Mouse (Mus musculus) T-helper 17 cell (primary cell): ENCODE data around the gene Rfx6.

ENCODE experiments used
- in situ Hi-C, 2 experiments: fragments of 300-600 bp; cut with MboI, MseI; formaldehyde crosslinking; loops; 1 replicate in 1 of 2; 2 replicates in 1 of 2; pipeline ENCODE4 v1.15.1; 2025; ENCODE audit warnings: high pct_unique_total_duplicates in 2 of 2

Gene Rfx6

DNA sequence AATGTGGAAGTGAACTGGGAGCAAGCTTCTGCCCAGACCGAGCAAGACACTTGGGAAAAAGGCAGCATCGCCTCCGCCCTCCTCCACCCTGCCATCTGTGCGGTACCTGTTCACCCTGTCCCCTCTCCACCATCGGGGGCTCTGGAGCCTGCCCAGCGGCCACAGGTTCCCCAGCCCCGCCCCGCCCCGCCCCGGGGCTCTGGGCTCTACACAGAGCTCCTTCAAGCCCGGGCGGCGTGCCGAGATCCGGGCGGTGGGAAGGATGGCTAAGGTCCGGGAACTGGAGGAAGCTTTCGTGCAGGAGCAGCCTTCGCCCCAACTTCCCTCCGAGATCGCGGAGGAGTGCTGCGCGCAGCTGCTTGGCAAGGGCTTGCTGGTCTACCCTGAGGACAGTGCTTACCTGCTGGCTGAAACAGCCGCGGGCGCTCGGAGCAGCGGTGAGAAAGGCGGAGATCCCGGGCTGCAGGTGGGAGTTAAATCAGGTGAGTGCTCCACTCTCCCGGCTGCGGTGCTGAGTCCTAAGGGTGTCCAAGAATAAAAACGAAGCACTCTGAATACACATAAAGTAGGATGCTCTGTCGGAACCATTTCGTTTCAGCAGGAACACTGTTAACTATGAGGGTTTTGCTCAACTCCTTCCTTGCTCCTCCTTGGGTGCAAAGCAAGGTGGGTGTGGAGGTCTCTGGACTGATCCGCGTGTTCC, at the start of gene Rfx6:
Gene Rfx6, plus strand, starts transcription at position 209 of the 703 bp plus-strand sequence.
- in situ Hi-C loops: no loop called here

- in situ Hi-C loops: no loop called here
These were observed 46.0 kb upstream of the Rfx6 start, which contains the start of gene Gprc6a for GRCm38 (mm10) chr10:51631411-51632136. Gene Gprc6a (minus strand): TSS chr10:51631461.

- in situ Hi-C loops: no loop called here
These were observed 27.9 kb upstream of the Rfx6 start for GRCm38 (mm10) chr10:51649506-51650221.

DNA sequence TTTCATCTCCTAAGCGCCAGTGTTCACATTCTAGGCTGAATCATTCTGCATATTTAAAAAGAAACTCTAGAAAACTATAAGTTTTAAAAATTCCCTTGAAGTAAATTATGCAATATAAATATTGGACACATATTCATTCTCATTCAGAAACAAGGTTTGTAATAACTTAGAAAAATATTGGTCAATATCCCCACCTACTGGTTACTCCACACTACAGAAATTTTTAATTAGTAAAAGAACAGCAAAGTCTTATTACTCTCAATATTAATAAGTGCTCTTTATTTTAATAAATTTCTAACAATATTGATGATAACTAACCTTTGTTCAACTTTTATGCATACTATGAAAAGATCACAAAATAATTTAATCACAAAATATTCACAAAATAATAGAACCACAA, 20.2 kb upstream of the Rfx6 start:
- in situ Hi-C loops: no loop called here

DNA sequence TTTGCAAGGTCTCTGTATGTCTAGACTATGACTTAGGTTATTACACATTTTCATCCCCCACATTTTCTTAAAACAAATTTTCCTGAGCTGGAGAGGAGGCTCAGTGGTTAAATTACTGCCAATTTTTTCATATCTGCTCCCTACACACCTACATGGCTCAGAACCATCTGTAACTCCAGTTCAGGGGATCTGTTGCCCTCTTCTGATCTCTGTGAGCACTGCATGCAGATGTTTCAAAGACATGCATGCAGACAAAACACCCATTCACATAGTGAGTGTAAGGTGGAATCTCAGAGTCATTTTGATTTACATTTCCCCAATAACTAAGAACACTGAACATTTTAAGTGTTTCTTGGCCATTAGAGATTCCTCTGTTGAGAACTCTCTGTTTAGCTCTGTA, 8.2 kb upstream of the Rfx6 start:
- in situ Hi-C loops: no loop called here

GRCm38 (mm10) chr10:51671583-51671982, 6.0 kb upstream of the Rfx6 start:
- in situ Hi-C loops: no loop called here

DNA sequence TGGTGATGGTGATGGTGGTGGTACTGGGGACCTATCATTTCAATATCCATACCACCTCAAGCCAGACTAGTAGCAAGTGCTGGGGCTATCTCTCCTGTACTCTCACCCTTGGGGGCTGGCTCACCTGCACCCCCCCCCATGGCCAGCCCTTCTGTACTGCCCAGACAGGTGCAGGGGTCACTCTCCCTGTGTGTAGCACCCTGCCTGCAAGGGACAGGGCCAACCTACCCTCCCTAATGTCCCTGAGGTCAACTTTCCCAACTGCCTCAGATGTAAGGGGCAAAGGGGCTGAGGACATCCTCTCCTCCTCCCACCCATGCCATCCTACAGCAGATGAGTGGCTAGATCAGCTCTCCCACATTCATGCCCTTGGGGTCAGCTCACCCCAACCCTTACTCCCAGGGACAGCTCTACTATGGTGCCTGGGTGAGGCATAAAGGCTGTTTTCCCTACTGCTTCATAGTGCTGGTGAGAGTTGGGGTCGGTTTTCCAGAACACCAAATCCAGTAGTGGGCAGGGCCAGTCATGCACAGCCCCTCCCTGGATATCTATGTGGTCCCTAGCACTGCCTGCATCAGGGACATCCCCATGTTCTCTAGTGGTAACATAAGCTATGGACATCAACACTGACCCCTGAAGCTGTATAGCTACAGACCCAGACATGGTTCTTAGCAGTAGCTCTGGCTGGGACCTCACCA, 5.3 kb upstream of the Rfx6 start:
- in situ Hi-C loops: no loop called here

DNA sequence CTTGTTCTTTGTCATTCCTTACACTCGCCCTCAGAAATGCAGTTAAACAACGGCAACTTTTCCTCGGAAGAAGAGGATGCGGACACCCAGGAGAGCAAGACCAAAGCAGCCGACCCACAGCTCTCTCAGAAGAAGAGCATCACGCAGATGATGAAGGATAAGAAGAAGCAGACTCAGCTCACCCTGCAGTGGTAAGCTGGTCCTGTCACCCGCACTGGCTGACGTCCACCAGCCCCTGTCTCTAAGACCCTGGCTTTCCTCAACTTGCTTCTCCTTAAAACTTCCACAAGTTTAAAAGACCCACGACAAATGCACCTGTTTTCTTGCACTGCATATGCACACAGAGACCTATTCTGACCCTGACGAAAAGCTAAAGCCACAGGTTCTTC, 689 bp downstream of the Rfx6 start:
- in situ Hi-C loops: no loop called here

DNA sequence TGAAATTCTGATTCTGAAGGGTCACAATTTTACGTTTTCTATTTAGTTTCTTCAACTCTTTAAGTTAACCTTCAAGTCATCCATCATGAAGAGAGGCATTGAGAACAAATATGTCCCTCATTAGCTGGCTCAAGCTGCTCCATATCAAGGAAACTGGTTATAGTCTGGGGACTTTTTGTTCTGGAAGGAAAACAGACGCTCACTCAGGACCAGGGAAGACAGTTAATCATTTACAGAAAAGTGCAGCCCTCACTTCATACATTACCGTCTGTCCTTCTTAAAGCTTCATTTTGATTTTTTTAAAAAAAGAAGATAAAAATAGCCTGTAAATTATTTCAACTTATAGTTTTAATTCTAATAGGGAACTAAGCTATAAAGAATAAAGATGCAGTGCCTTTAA, 43.3 kb downstream of the Rfx6 start:
- in situ Hi-C loops: no loop called here

- in situ Hi-C loops: no loop called here
These were observed 83.9 kb downstream of the Rfx6 start for GRCm38 (mm10) chr10:51761436-51761835.

GRCm38 (mm10) chr10:51763241-51763640, 85.7 kb downstream of the Rfx6 start:
- in situ Hi-C loops: no loop called here

DNA sequence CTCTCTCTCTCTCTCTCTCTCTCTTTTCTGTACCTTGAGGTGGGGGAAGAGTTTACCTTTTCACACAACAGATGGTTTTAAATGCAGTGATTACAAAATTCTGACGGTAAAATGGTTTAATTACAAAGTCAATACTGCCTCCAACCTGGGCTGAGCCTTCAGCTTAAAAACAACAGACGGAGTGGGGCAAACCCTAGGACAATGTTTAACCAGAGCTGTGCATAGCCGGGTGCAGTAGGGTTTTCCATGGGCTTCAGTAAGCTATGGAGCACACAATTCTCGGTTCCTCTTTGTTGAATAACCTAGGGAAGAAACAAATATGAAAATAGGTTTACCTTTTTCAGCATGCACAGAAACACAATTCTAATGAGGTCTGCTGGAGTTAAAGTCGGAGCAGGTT, 90.9 kb downstream of the Rfx6 start:
- in situ Hi-C loops: no loop called here

DNA sequence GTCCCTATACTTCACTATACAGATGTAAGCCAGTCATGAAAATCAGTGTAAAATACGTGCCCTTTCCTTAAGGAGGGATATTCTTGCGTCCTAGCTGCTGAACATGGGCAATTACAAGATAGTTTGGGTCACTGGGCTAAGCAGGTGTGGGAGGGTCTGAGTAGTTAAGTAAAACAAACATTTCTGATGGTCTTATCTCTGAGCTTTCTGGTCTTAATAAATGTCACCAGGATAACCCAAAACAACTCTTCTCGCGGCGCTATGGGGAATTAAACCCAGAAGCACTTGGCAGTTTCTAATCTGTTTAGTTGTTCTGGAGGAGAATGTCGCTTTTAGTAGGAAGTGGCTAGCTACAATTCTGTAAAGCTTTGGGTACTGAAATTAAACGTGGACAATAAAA, 91.7 kb downstream of the Rfx6 start:
- in situ Hi-C loops: no loop called here

GRCm38 (mm10) chr10:51779648-51780047, 102.1 kb downstream of the Rfx6 start:
- in situ Hi-C loops: loop anchor here (25.0 kb wide), 1 partner anchor 533 kb away; no protein-coding TSS in a partner anchor
